Mouse (Mus musculus) cerebellum, adult 8-10 months (tissue): ENCODE data around the gene Uck1.

ENCODE experiments used
- DNase-seq: peaks from one replicate; pipeline ENCODE4 v3.0.0; 2022

Uck1 gene

GRCm38 (mm10) chr2:32218541-32219334 is 41.2 kb downstream of the Uck1 start:
- DNase-seq = no peak

GRCm38 (mm10) chr2:32218113-32218512 is 41.8 kb downstream of the Uck1 start:
- DNase-seq = no peak

GRCm38 (mm10) chr2:32217656-32218055 is 42.3 kb downstream of the Uck1 start:
- no peak for DNase-seq

GRCm38 (mm10) chr2:32216506-32216905 is 43.5 kb downstream of the Uck1 start:
- no peak for DNase-seq

GRCm38 (mm10) chr2:32215576-32215975 is 44.4 kb downstream of the Uck1 start:
- DNase-seq = no peak

GRCm38 (mm10) chr2:32213000-32213399 is 47.0 kb downstream of the Uck1 start:
- no peak for DNase-seq

GRCm38 (mm10) chr2:32211689-32212088 is 48.3 kb downstream of the Uck1 start:
- peak; percentile 62 for DNase-seq

- no peak for DNase-seq
Measured at GRCm38 (mm10) chr2:32207682-32208081, 52.3 kb downstream of the Uck1 start.
